Mouse (Mus musculus) midbrain, embryonic 12.5 days (tissue): ENCODE data around the gene Aoc1. TPM values are rescaled to one million over a fixed set of nuclear protein-coding genes. Genes with fewer than 3 reads are reported as not detected.

Source experiments
- ATAC-seq: fragments of 200-750 bp; cut with Nextera tagmentation; 2 replicates; pipeline ENCODE4 v1.8.0; 2017; ENCODE audit warnings: low read depth, moderate TSS enrichment, moderate library complexity; ENCODE audit not compliant: low FRiP score
- H3K27ac ChIP-seq: fragments of 300-500 bp; sonication (generic); replicated peaks from 2 replicates; pipeline ENCODE4 v1.5.1; 2016; ENCODE audit warnings: mild to moderate bottlenecking
- H3K27me3 ChIP-seq: fragments of 300-500 bp; sonication (generic); 2 replicates; pipeline ENCODE4 v1.6.1; 2016; ENCODE audit warnings: mild to moderate bottlenecking
- H3K36me3 ChIP-seq: fragments of 300-500 bp; sonication (generic); 2 replicates; pipeline ENCODE4 v1.6.1; 2016
- H3K4me1 ChIP-seq: fragments of 300-500 bp; sonication (generic); 2 replicates; pipeline ENCODE4 v1.6.1; 2016
- H3K4me2 ChIP-seq: fragments of 300-500 bp; sonication (generic); replicated peaks from 2 replicates; pipeline ENCODE4 v1.6.1; 2016; ENCODE audit warnings: mild to moderate bottlenecking, moderate library complexity
- H3K4me3 ChIP-seq: fragments of 300-500 bp; sonication (generic); 2 replicates; pipeline ENCODE4 v1.5.1; 2016; ENCODE audit warnings: mild to moderate bottlenecking
- H3K9ac ChIP-seq: fragments of 300-500 bp; sonication (generic); replicated peaks from 2 replicates; pipeline ENCODE4 v1.6.1; 2016; ENCODE audit warnings: mild to moderate bottlenecking, moderate library complexity
- H3K9me3 ChIP-seq: fragments of 300-500 bp; sonication (generic); 2 replicates; pipeline ENCODE4 v1.6.1; 2016; ENCODE audit warnings: mild to moderate bottlenecking
- WGBS: fragments of 180-500 bp; shearing (Covaris S2); methylation state at CpG from one replicate; pipeline ENCODE4 v1.1.7; 2016; 5-methylcytosine and 5-hydroxymethylcytosine counted together
- polyA plus RNA-seq: library from polyadenylated mRNA; unstranded; fragments of >200 nt; fragmentation: Nextera tagmentation; extraction: Ambion mirVana; gene quantifications from 2 replicates; pipeline ENCODE4 v1.2.1, GENCODE M21; 2016

The Aoc1 gene
- polyA plus RNA-seq = not detected in 2 replicates

DNA sequence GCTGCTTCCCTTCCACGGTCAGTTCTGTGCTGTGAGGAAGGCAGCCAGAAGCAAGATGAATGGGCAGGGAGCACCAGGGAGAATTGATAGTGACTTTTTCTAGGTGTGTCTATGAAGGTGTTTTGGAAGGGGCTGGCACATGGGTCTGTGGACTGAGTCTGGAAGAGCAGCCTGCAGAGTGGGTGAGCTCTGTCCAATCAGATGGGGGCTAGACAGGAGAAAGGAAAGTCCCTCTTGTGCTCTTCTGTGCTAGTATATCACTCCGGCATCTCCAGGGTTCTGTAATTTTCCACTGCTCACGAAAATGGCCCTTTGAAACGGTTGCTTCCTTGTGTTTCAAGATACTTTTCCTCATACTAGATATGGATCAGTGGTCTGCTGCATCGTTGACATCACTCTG is at the start of gene Aoc1:
Gene Aoc1 (plus strand): TSS at position 301 of the 400 bp plus-strand sequence.
- Histone ChIP-seq H3K27me3 (peaks cover 4% of the 10 kb centered on the region; the same call in 1 of the 2 replicates), H3K27ac (no peak within 1 kb of the TSS)
- WGBS = 89% methylated on average over 5 of the region's 5 CpGs

DNA sequence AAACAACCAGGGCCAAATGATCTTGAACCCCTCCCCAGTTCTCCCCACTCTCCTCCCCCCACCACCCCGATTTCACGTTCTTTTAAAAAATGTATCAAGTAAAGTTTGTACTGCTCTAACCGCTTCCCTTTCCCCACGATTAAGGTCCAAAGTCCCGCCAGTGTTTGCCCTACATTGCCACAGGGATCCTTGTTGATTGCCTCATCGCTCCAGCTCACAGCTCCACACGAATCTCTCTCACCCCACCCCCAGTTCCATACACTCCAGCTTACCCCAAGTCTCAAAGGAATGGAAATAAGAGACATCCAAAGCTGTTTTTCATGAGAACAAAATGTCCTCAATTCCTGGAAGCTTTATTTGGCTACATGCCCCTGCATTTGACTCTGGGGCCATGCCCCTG is 47.7 kb upstream of the Aoc1 start:
- no peaks in the 10 kb centered on the region for H3K27me3 ChIP-seq
- H3K4me3 ChIP-seq = no peak overlapping the region
- no peaks in the 10 kb centered on the region for H3K36me3 ChIP-seq
- H3K27ac ChIP-seq = no peak overlapping the region
- H3K9me3 ChIP-seq = no peaks in the 10 kb centered on the region
- WGBS = 70% methylated on average over 7 of the region's 7 CpGs
- H3K4me1 ChIP-seq = no peaks in the 10 kb centered on the region
- no peak overlapping the region for H3K4me2 ChIP-seq
- no peak overlapping the region for H3K9ac ChIP-seq
- ATAC-seq = no peak

More for the DNA sequence above, at the start of gene Aoc1:
- ATAC-seq = no peak
- Histone ChIP-seq H3K36me3 (no peaks in the 10 kb centered on the region), H3K9ac (no peak within 1 kb of the TSS), H3K4me2 (no peak within 1 kb of the TSS), H3K4me3 (no peak within 1 kb of the TSS), H3K4me1 (peaks cover 1% of the 10 kb centered on the region), H3K9me3 (no peaks in the 10 kb centered on the region)

DNA sequence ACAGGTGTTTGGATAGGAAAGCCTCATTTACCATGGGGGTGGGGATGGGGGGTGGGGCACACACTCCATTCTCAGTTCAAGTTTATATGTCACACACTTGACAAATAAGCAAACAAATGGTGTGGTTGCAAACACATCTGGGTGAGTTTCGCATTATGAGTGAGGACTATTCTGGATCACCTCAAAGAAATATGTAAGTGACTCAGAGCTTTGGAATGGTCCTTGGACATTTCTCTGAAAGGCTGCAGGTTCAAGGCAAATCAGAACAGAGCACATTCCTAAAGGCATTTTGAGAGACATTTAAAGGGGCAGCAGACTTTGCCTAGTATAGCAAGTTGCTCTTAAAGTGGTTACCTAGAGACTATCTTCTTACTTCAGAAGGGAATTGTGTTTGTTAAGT is 43.7 kb upstream of the Aoc1 start:
- Histone ChIP-seq H3K9ac (no peak overlapping the region), H3K4me1 (no peaks in the 10 kb centered on the region), H3K9me3 (no peaks in the 10 kb centered on the region), H3K36me3 (peaks cover 12% of the 10 kb centered on the region), H3K4me2 (no peak overlapping the region), H3K4me3 (no peak overlapping the region), H3K27ac (no peak overlapping the region), H3K27me3 (no peaks in the 10 kb centered on the region)
- ATAC-seq = no peak
- WGBS = 92% methylated on average over 1 of the region's 1 CpGs

DNA sequence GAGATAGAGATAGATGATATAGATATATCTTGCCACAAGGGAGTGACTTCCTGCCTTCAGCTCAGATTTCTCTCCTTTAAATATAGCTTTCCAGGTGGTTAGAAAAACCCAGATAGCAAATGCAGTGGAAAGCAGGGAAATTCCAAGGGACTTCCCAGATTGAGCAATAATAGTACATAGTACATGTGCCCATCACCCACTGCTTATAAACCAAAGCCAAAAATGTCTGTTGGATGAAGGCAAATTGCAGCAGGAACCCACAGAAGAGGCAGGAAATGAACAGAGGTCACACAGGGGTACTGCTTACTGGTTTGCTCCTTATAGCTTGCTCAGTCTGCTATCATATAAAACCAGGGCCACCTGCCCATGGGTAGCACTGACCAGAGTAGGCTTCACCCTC is 43.0 kb upstream of the Aoc1 start:
- no peaks in the 10 kb centered on the region for H3K27me3 ChIP-seq
- H3K4me1 ChIP-seq = no peaks in the 10 kb centered on the region
- H3K27ac ChIP-seq = no peak overlapping the region
- no peaks in the 10 kb centered on the region for H3K9me3 ChIP-seq
- H3K4me3 ChIP-seq = no peak overlapping the region
- H3K36me3 ChIP-seq = peaks cover 16% of the 10 kb centered on the region
- H3K9ac ChIP-seq = no peak overlapping the region
- ATAC-seq = no peak
- no peak overlapping the region for H3K4me2 ChIP-seq

DNA sequence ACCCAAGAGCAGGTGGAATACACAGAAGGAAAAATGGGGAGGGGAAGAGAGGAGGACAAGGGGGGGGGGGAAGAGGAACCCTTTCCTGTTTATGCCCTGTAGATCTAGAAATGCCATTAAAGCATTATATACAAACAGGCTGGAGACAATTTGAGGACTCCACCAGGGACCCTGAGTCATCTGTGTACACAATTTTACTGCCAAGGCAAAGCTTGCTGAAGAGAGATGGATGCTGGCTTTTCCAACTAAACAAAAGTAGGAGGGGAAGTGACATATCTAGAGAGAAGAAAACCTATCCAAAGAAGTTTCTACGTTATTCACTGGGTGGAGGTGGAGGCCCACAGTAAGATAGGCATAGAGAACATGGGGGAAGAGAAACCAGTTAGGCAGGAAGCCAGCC is 42.5 kb upstream of the Aoc1 start:
- no peak overlapping the region for H3K4me3 ChIP-seq

DNA sequence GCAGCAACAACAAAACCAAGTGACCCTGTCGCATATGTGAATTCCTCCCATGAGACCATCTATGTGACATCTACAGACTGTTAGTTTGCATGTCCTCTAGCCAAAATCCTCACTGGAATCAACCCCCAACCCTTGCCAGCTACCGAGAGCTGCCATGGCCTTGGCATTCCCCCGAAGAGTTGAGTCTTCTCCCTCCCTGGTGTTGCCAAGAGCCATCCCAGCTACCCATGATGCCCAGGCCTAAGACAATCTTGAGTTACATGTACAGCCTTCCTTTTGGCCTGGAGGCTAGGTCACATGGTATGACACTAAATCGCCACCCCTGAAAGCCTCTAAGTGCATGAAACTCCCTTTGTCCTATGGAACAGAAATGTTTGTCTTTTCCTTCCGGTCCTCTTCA is 41.6 kb upstream of the Aoc1 start:
- ATAC-seq = no peak
- Histone ChIP-seq H3K9ac (no peak overlapping the region), H3K36me3 (peaks cover 16% of the 10 kb centered on the region), H3K4me2 (no peak overlapping the region), H3K4me1 (no peaks in the 10 kb centered on the region), H3K27ac (no peak overlapping the region), H3K27me3 (no peaks in the 10 kb centered on the region), H3K9me3 (no peaks in the 10 kb centered on the region), H3K4me3 (no peak overlapping the region)
- WGBS = 86% methylated on average over 5 of the region's 5 CpGs

More for the DNA sequence above, 42.5 kb upstream of the Aoc1 start:
- Histone ChIP-seq H3K27ac (no peak overlapping the region), H3K4me1 (no peaks in the 10 kb centered on the region), H3K27me3 (no peaks in the 10 kb centered on the region), H3K36me3 (peaks cover 16% of the 10 kb centered on the region), H3K4me2 (no peak overlapping the region), H3K9me3 (no peaks in the 10 kb centered on the region), H3K9ac (no peak overlapping the region)
- whole genome bisulfite sequencing = 79% methylated on average over 1 of the region's 1 CpGs
- ATAC-seq = no peak

DNA sequence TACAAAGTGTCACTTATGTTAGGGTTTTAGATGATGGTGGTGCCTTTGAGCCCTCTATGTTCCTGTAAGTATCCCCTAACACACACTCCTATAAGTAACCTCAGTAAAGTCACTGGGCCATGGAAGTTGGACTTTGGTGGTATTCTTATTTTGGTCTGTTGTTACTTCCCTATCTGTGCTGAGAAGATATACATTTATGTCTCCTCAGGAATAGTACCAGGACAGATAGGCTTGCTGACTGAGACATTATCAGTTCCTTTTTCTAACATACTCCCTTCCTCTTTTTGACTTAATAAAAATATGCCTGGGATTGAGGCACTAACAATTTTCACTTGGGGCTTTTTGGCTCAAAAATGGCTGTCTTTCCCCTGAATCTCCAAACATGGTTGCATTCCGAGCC is 40.3 kb upstream of the Aoc1 start:
- Histone ChIP-seq H3K4me2 (no peak overlapping the region), H3K9ac (no peak overlapping the region), H3K4me3 (no peak overlapping the region), H3K9me3 (no peaks in the 10 kb centered on the region), H3K27me3 (no peaks in the 10 kb centered on the region), H3K36me3 (peaks cover 16% of the 10 kb centered on the region), H3K4me1 (no peaks in the 10 kb centered on the region), H3K27ac (no peak overlapping the region)
- no peak for ATAC-seq
- WGBS = 86% methylated on average over 1 of the region's 1 CpGs

DNA sequence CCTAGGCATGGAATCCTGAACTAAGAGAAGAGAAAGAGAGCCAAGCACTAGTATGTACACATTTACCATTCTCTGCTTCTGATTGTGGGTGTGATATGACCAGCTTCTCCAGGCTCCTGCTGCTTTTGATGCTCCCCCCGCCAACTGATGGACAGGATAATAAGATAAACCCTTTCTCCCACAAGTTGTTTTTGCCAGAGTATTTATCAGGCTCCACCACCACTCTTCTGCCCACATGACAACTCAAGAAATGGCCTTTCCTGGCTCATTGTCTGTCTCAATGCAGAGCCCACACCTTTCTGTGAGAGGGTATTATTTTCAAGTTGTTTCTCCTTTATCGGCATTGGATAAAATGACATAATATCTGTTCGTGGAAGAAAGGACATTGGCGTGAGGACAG is 39.2 kb upstream of the Aoc1 start:
- ATAC-seq = no peak
- H3K9me3 ChIP-seq = no peaks in the 10 kb centered on the region
- no peak overlapping the region for H3K4me3 ChIP-seq
- 98% methylated on average over 4 of the region's 4 CpGs for WGBS
- H3K27me3 ChIP-seq = no peaks in the 10 kb centered on the region
- H3K27ac ChIP-seq = no peak overlapping the region
- no peak overlapping the region for H3K9ac ChIP-seq
- no peak overlapping the region for H3K4me2 ChIP-seq
- H3K36me3 ChIP-seq = peaks cover 16% of the 10 kb centered on the region
- H3K4me1 ChIP-seq = 0 out of 2 replicates have a peak, but pooled peaks cover under 1% of the 10 kb centered on the region

DNA sequence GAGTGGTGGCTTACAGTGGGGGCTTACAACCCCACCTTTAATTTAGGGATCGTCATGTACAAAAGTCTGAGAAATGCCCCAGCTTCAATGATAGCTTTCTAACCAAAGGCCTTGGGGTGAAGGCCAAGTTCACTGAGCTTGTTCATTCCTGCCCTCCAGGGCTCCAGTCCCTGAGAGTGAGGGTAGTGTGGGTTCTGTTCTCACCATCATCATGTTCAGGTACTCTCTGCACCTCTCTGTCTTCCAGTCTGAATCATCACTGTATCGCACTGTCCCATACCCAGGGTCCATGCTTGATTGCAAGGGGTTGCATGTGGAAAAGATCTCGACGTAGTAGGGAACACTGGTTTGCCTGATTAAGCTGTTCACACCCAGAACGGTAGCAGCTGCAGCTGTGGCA is 37.5 kb upstream of the Aoc1 start:
- 90% methylated on average over 5 of the region's 5 CpGs for WGBS
- Histone ChIP-seq H3K4me2 (no peak overlapping the region), H3K27me3 (no peaks in the 10 kb centered on the region), H3K36me3 (peaks cover 16% of the 10 kb centered on the region), H3K4me1 (peaks cover 15% of the 10 kb centered on the region), H3K9me3 (no peaks in the 10 kb centered on the region), H3K27ac (no peak overlapping the region), H3K4me3 (no peak overlapping the region), H3K9ac (no peak overlapping the region)
- ATAC-seq = no peak

DNA sequence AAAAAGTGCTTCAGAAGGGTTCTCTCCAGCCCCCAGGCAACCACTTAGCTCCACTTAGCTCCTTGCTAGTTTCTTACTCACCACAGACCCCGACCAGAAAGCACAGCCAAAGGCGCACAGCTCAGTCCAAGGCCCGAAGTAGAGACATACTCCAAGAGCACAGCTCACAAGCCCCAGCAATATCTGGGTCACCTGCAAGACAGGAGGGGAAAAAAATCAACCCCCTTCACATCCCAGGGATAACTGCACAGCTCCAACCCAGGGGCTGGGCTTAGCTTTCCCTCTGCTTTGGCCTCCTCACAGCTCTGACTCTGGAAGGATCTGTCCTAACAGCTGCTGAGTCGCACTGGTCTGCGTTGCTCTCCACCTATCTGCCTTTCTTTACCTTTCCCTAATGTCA is 36.5 kb upstream of the Aoc1 start:
- 91% methylated on average over 5 of the region's 5 CpGs for WGBS

DNA sequence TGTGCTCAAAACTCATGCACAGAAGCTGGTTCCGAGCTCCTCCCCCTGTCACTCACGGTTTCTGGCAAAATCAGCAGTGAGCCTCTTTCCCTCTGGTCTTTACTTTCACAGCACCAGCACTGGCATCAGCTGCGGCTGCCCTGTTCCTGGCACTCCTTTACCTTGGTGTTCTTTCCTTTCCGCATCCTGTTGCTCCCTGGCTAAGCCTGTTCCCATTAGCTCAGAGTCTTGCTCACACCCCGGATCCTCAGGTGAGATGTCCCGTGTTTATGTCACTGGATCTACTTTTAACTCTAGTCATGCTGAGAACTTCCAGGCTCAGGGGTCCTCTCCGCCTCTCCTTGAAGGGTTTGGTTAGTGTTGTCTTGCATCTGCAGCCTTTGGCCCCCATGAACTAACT is 35.2 kb upstream of the Aoc1 start:
- 82% methylated on average over 7 of the region's 7 CpGs for WGBS
- no peak overlapping the region for H3K4me3 ChIP-seq

More for the DNA sequence above, 36.5 kb upstream of the Aoc1 start:
- H3K27ac ChIP-seq = no peak overlapping the region
- H3K4me1 ChIP-seq = peaks cover 24% of the 10 kb centered on the region
- H3K27me3 ChIP-seq = no peaks in the 10 kb centered on the region
- no peak for ATAC-seq
- H3K36me3 ChIP-seq = peaks cover 16% of the 10 kb centered on the region
- no peaks in the 10 kb centered on the region for H3K9me3 ChIP-seq
- H3K4me3 ChIP-seq = no peak overlapping the region
- H3K9ac ChIP-seq = no peak overlapping the region
- no peak overlapping the region for H3K4me2 ChIP-seq

DNA sequence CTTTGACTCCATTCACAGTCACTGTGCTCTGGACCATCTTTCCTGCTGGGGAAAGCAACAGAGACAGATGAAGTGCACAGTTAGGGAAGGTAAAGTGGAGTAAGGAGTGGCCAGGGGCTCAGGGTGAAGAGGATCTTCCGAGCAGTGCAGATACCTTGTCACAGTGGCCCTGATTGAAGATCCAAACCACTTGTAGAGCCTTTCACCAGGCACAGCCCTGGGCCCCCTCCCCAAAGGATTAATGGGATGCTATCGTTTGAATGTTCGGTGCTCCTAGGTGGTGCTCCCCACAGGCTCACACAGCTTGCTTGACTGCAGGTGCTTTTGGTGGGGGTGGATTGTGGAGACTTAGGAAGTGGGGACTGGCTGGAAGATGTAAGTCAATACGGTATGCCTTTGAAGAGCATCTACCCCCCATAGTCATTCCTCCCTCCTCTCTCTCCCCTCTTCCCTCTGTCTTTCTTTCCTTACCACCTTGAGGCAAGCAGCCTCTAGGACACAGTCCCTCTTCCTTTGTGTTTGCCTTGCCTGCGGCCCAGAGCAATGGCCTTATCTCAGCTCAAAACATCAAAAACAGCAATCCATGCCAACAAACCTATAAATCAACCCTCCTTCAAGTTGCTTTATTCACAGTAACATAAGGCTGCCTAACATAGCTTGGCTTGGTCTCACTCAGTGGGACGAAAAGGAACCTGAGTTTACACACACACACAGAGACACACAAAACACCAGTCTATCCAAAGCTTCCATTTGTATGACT is 34.2 kb upstream of the Aoc1 start:
- Histone ChIP-seq H3K9ac (no peak overlapping the region), H3K27ac (no peak overlapping the region), H3K4me2 (no peak overlapping the region), H3K36me3 (peaks cover 9% of the 10 kb centered on the region), H3K4me1 (peaks cover 35% of the 10 kb centered on the region), H3K4me3 (no peak overlapping the region), H3K27me3 (no peaks in the 10 kb centered on the region), H3K9me3 (no peaks in the 10 kb centered on the region)
- no peak for ATAC-seq
- WGBS = 83% methylated on average over 6 of the region's 6 CpGs

More for the DNA sequence above, 35.2 kb upstream of the Aoc1 start:
- no peak overlapping the region for H3K9ac ChIP-seq
- peaks cover 35% of the 10 kb centered on the region for H3K4me1 ChIP-seq
- H3K36me3 ChIP-seq = peaks cover 16% of the 10 kb centered on the region
- ATAC-seq = no peak
- H3K27ac ChIP-seq = no peak overlapping the region
- H3K27me3 ChIP-seq = no peaks in the 10 kb centered on the region
- H3K9me3 ChIP-seq = no peaks in the 10 kb centered on the region
- H3K4me2 ChIP-seq = no peak overlapping the region
